Mouse (Mus musculus): ENCODE measurements around the gene Ccl24.

Gene Ccl24

GRCm38 (mm10) chr5:135544865-135545797 lies 27.7 kb downstream of the Ccl24 start, which contains the start of gene Hip1:
Gene Hip1, minus strand, starts transcription at chr5:135545120.
- DNase-seq = peak; percentile 100

DNA sequence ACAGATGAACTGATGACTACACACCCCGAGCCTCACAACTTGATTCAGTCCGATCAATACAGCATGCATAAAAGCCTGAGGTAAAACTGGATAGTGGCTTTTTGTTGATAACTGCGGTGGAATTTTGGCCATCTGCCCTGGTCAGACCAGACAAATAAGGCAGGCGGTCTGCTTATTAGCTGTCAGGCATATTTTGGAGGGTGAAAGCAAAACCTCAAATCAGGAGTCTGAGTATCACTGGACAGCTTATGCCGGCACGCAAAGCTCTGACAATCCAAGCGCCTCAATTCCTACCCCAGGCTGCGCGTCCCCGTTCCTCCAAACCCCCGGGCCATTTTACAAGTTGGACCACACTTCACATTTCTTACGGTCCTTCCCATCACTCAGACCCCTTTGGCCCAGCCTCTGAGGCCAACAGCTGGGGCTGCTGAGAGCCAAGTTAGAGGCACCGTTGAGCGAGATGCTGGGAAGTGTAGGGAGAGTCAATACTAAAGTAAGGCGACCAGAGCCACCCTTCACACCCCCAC lies 28.8 kb downstream of the Ccl24 start:
- DNase-seq = no peak

- no peak for DNase-seq
Observed at GRCm38 (mm10) chr5:135537794-135538214, 35.0 kb downstream of the Ccl24 start.

GRCm38 (mm10) chr5:135537326-135537725 lies 35.5 kb downstream of the Ccl24 start:
- no peak for DNase-seq

GRCm38 (mm10) chr5:135535867-135536266 lies 37.0 kb downstream of the Ccl24 start:
- no peak for DNase-seq

- no peak for DNase-seq
Observed at GRCm38 (mm10) chr5:135533431-135533830, 39.4 kb downstream of the Ccl24 start.

GRCm38 (mm10) chr5:135531306-135531845 lies 41.5 kb downstream of the Ccl24 start:
- DNase-seq = no peak

DNA sequence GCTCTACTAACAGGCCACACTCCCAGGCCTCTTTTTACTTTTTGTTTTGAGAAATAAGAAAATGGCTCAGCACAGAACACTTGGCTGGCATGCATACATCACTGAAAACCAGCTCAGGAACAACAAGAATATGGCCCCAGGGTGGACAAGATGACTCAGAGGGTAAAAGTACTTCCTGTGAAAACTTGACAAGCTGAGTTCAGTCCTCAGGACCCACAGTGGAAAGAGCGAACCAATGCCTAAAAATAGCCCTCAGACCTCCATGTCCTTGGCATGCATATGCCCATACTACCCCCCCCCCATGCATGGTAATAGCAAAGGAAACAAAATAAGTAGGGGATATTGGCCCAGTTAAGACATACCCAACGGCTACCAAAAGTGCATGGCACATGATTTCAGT lies 42.9 kb downstream of the Ccl24 start:
- no peak for DNase-seq

DNA sequence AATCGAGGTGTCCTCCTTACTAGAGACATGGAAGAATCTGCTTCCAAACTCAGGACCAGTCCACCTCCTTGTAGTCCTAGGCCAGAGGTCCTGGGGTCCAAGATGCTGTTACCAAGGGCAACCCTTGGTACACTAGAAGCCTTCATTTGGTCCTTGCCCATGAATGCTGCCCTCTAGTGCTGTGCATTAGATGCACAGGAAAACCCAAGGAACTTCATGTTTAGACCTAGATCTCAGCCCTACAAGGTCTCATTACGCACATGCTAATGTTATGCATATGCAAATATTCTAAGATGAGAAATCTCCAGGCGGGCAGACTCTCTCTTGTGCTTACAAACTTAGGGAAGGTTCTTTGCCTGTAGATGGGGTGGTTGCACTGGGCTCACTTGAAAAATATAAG lies 43.5 kb downstream of the Ccl24 start:
- DNase-seq = no peak

- no peak for DNase-seq
Observed at GRCm38 (mm10) chr5:135527986-135528385, 44.9 kb downstream of the Ccl24 start.

DNA sequence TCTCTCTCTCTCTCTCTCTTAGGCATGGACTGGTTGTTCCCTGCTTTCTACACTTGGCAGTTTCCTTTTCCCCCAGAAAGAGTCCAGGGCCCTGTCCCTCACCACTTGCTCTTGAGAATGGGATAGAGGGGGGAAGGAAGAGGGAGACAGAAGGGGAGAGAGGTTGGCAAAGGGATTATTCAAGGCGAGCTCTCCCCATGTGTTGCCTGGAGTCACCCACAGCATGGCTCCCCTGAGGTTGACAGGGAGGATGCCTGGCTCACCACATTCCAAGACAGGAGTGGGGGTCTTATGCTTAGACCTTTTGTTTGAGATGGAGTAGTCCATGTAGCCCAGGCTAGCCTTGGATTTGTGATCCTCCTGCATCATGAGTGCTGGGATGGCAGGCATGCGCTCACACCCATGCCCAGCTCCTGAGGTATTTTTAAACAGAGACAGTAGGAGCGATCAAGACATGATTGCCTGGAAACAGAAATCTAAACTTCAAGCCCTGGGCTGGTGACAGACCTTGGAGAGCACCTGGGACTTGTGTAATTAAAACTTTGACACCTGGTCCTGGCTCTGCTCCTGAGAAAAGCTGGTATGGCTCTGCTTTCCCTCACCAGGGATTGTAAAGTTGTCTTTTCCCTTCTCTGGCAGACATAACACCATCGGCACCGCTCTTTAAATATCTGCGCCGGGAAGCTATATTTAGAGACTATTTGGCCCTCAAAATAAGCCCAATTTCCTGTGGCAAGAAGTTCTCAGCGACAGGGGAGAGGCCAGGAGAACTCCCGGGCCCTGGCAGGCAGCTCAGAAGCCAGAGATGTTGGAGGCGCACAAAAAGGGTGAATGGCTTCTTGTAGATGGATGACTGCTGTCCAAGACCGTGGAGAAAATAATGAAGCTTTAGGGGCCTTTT lies 47.9 kb downstream of the Ccl24 start:
- DNase-seq = peak; percentile 23

DNA sequence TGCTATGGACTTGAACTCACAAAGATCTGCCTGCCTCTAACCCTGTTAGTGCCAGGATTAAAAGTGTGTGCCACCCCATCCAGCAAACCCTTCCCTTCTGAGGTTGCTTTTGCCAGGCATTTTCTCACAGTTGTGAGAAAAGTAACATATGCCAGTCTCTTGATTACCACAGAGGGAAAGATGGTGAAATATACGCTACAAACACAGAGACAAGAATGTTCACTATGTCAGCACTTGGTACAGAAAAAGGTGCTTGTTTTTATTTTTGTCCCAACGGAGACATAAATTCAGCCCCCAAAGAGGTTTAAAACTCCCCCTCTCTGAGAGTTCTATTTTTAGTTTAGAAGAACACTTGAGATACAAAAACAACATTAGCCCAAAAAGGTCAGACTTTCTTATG lies 48.8 kb downstream of the Ccl24 start:
- DNase-seq = no peak

DNA sequence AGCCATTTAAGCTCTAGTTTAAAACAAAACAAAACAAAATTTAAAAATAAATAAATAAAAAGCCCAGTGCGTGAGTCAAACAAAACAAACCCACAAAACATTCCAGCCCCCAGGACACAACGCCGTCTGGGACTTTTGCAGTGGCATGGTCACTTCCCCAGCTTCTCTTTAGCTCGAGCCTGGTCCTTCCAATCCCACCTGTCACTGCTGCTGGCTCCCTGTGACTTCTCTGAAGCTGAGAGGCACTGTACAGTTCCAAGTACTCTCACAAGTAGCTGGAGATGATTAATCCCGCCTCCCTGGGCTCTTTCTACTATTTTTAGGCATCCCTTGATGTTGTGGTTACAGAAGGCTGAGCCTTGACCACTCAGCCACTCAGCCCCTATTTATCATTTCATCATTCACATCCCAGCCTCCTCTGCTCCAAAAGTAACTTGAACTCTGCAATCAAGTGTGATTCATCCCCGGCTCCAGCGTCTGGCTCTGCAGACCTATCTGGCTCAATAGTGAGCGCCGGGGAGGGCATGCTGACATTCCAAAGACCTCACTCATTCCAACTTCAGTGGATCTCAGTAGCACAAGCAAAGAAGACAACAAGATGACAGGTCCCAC lies 50.6 kb downstream of the Ccl24 start:
- DNase-seq = no peak
